Mouse (Mus musculus): Measurements from ENCODE around the gene Fgd1.

GRCm38 (mm10) chrX:151016938-151017877 lies 28.7 kb upstream of the Fgd1 start, which contains the start of gene Gnl3l:
- TF ChIP-seq POLR2A (IDR thresholded peaks at IDR 0.05; ENCODE audit: low read depth, low read length): peak; percentile 36
- TF ChIP-seq CTCF (conservative IDR thresholded peaks at IDR 0.05; ENCODE audit: insufficient read depth, insufficient read length, low read depth, low read length): peak; percentile 56
